In genomic region chr1:88258881-88259642, GRCm38 (mm10) we compare ENCODE assay signal across 8 mouse cellular contexts. TPM values are rescaled to one million over a fixed set of nuclear protein-coding genes. Genes with fewer than 3 reads are reported as not detected.
DNase-seq lines count a peak whose midpoint lies in the region; ATAC-seq and TF ChIP-seq lines count a peak whose summit lies in the region.
"Had no signal": no experiment of that assay in that cellular context is flagged by ENCODE, and none has a peak within 500 bp of the region (broad histone marks: within the 10 kb centered on the region; RNA-seq: fewer than 3 reads in every experiment).

No protein-coding gene starts in this region.

- TF ChIP-seq RAD21 in MEL (IDR thresholded peaks at IDR 0.05; ENCODE audit: low read depth, low read length) = no peak

- no peak for TF ChIP-seq EP300 in MEL (IDR thresholded peaks at IDR 0.05; ENCODE audit: low read depth in 1 of 2, low read length in 2 of 2)

- ATAC-seq in embryonic facial prominence, embryonic 15.5 days (ENCODE audit: insufficient number of reproducible peaks, low FRiP score, low TSS enrichment, low read depth) = no peak
- ATAC-seq in limb, embryonic 14.5 days (ENCODE audit: low FRiP score, low read depth) = no peak

- H3K9ac ChIP-seq in MEL (ENCODE audit: control insufficient read depth, low read depth, low read length, poor library complexity, severe bottlenecking) = no peak overlapping the region
- H3K9ac ChIP-seq in embryonic facial prominence, embryonic 15.5 days = no peak overlapping the region
- no peak overlapping the region for H3K9ac ChIP-seq in limb, embryonic 14.5 days (ENCODE audit: low read depth, low read length, severe bottlenecking)
- H3K9ac ChIP-seq: limb, embryonic 12.5 days had no signal

- no peak overlapping the region for H3K27ac ChIP-seq in kidney, adult 2 months (ENCODE audit: insufficient read depth, low read depth, low read length)
- no peak overlapping the region for H3K27ac ChIP-seq in MEL (ENCODE audit: control insufficient read depth, low read depth, low read length)
- H3K27ac ChIP-seq in embryonic facial prominence, embryonic 15.5 days (replicated peaks) = peak overlapping the region; percentile 4; the same call in 1 of the 2 replicates
- H3K27ac ChIP-seq in limb, embryonic 14.5 days (replicated peaks; ENCODE audit: low read depth, low read length) = no peak overlapping the region
- H3K27ac ChIP-seq: limb, embryonic 12.5 days had no signal

- no peaks in the 10 kb centered on the region for H3K27me3 ChIP-seq in kidney, adult 2 months (replicated peaks; ENCODE audit: control insufficient read depth, insufficient read depth, low read length)
- H3K27me3 ChIP-seq in MEL (ENCODE audit: control insufficient read depth in 1 of 2, insufficient read depth in 2 of 2, low read length in 2 of 2) = no peaks in the 10 kb centered on the region
- H3K27me3 ChIP-seq in embryonic facial prominence, embryonic 15.5 days = no peaks in the 10 kb centered on the region
- H3K27me3 ChIP-seq in limb, embryonic 14.5 days (ENCODE audit: control insufficient read depth, insufficient read depth, low read length) = no peaks in the 10 kb centered on the region
- H3K27me3 ChIP-seq: limb, embryonic 12.5 days had no signal

- H3K9me3 ChIP-seq in MEL (replicated peaks; ENCODE audit: insufficient read depth, low read length) = no peaks in the 10 kb centered on the region
- H3K9me3 ChIP-seq in embryonic facial prominence, embryonic 15.5 days (replicated peaks) = peaks cover 10% of the 10 kb centered on the region; the same call in 1 of the 2 replicates
- peaks cover 36% of the 10 kb centered on the region for H3K9me3 ChIP-seq in limb, embryonic 14.5 days (ENCODE audit: control insufficient read depth, low read length)

- TF ChIP-seq POLR2A in kidney, adult 2 months (IDR thresholded peaks at IDR 0.05; ENCODE audit: low read depth, low read length) = no peak
- TF ChIP-seq POLR2A in MEL (IDR thresholded peaks at IDR 0.05; ENCODE audit: control insufficient read depth in 1 of 2, insufficient read depth in 1 of 2, low read depth in 1 of 2, low read length in 2 of 2, poor library complexity in 1 of 2) = 0 out of 4 replicates have a peak, but pooled peaks of 1 of the 2 experiments have one; percentile 17
- TF ChIP-seq POLR2A in limb, embryonic 14.5 days (IDR thresholded peaks at IDR 0.05; ENCODE audit: borderline replicate concordance, extremely low read depth, insufficient read depth, insufficient read length) = no peak

- H3K4me1 ChIP-seq in kidney, adult 2 months (ENCODE audit: control insufficient read depth, insufficient read depth, low read length) = no peaks in the 10 kb centered on the region; the same call in 1 of the 2 replicates
- H3K4me1 ChIP-seq in MEL (ENCODE audit: control insufficient read depth in 1 of 2, insufficient read depth in 2 of 2, low read length in 2 of 2) = peaks cover 7 to 17% of the 10 kb centered on the region in 2 experiments
- H3K4me1 ChIP-seq in embryonic facial prominence, embryonic 15.5 days = peaks cover 9% of the 10 kb centered on the region
- H3K4me1 ChIP-seq in limb, embryonic 14.5 days (ENCODE audit: control insufficient read depth, insufficient read depth, low read length) = no peaks in the 10 kb centered on the region

- no peaks in the 10 kb centered on the region for H3K36me3 ChIP-seq in kidney, adult 2 months (ENCODE audit: control insufficient read depth, insufficient read depth, low read length)
- peaks cover 0 to 24% of the 10 kb centered on the region in 2 experiments; a peak in 2 of 4 replicates for H3K36me3 ChIP-seq in MEL (ENCODE audit: control insufficient read depth in 1 of 2, insufficient read depth in 2 of 2, low read length in 2 of 2)
- H3K36me3 ChIP-seq in embryonic facial prominence, embryonic 15.5 days = peaks cover 47% of the 10 kb centered on the region
- peaks cover 45% of the 10 kb centered on the region for H3K36me3 ChIP-seq in limb, embryonic 14.5 days (ENCODE audit: control insufficient read depth, insufficient read depth, low read length)

- peak; percentile 62 for DNase-seq in kidney, adult 2 months
- no peak for DNase-seq in kidney, adult 11 months
- DNase-seq in MEL (ENCODE audit: low read depth, low spot score) = peak; percentile 53
- DNase-seq in limb, embryonic 14.5 days (ENCODE audit: low spot score) = peak; percentile 57
- DNase-seq in urinary bladder, postnatal 25 days (ENCODE audit: low spot score) = peak; percentile 75
- no peak for DNase-seq in right cerebral cortex, postnatal 10 days (ENCODE audit: low spot score in 2 of 2)

- 54% methylated on average over 8 of the region's 8 CpGs for WGBS in kidney, adult 2 months
- WGBS in embryonic facial prominence, embryonic 15.5 days = 70% methylated on average over 8 of the region's 8 CpGs
- WGBS in limb, embryonic 14.5 days = 75% methylated on average over 8 of the region's 8 CpGs

- no peak for TF ChIP-seq CTCF in kidney, adult 2 months (conservative IDR thresholded peaks at IDR 0.05; ENCODE audit: insufficient read depth, insufficient read length, low read depth, low read length)
- no peak for TF ChIP-seq CTCF in MEL (IDR thresholded peaks at IDR 0.05 in 2 of 3, conservative IDR thresholded peaks at IDR 0.05 in 1 of 3; ENCODE audit: control insufficient read depth in 1 of 3, insufficient read depth in 1 of 3, low read depth in 2 of 3, low read length in 3 of 3, poor library complexity in 1 of 3, severe bottlenecking in 1 of 3)

- no peak overlapping the region for H3K4me3 ChIP-seq in kidney, adult 2 months (ENCODE audit: insufficient read depth, low read depth, low read length)
- H3K4me3 ChIP-seq in MEL (ENCODE audit: control insufficient read depth in 1 of 2, insufficient read depth in 1 of 2, low read depth in 2 of 2, low read length in 2 of 2) = no peak overlapping the region
- no peak overlapping the region for H3K4me3 ChIP-seq in embryonic facial prominence, embryonic 15.5 days (replicated peaks)
- no peak overlapping the region for H3K4me3 ChIP-seq in limb, embryonic 14.5 days (replicated peaks; ENCODE audit: low read length)
- H3K4me3 ChIP-seq: limb, embryonic 12.5 days had no signal

- H3K4me2 ChIP-seq in embryonic facial prominence, embryonic 15.5 days (replicated peaks) = no peak overlapping the region
- no peak overlapping the region for H3K4me2 ChIP-seq in limb, embryonic 14.5 days (replicated peaks; ENCODE audit: low read depth, low read length, severe bottlenecking)
- H3K4me2 ChIP-seq: limb, embryonic 12.5 days had no signal

- no peaks in the 10 kb centered on the region for H3K79me2 ChIP-seq in MEL (ENCODE audit: control insufficient read depth, insufficient read depth, low read length, poor library complexity)

TF ChIP-seq in MEL, 35 proteins besides CTCF, POLR2A, EP300 and RAD21 (continues in another document):
- no peak for TF ChIP-seq RCOR1 (IDR thresholded peaks at IDR 0.05; ENCODE audit: low read depth, low read length)
- no peak for TF ChIP-seq MEF2A (IDR thresholded peaks at IDR 0.05; ENCODE audit: extremely low read depth, insufficient replicate concordance, low read depth, low read length, poor library complexity, severe bottlenecking)
- no peak for TF ChIP-seq USF1 (IDR thresholded peaks at IDR 0.05; ENCODE audit: low read depth, low read length)
- peak; percentile 58; the same call in 1 of the 2 replicates for TF ChIP-seq ZMIZ1 (IDR thresholded peaks at IDR 0.05; ENCODE audit: low read depth, low read length)

RNA-seq across cellular contexts. Expression of gene Hjurp, which starts 18.4 kb away (rescaled TPM):
- 12.8 and 14.5 TPM in 2 replicates for polyA plus RNA-seq in kidney, adult 2 months (2012; rRNA removed)
- 58.6 and 59.4 TPM in 2 replicates for total RNA-seq in MEL (2012; rRNA removed)
- 100 to 1,000 TPM in 1 of 2 experiments, 10 to 100 TPM in 1; 76.3 to 103 TPM for polyA plus RNA-seq in MEL (2012; ENCODE audit: insufficient read depth in 1 of 2, insufficient read length in 2 of 2, low read depth in 1 of 2, low replicate concordance in 2 of 2, missing spikeins in 1 of 2)
- 153 and 161 TPM in 2 replicates for polyA plus RNA-seq in embryonic facial prominence, embryonic 15.5 days (2015; fragmentation: Nextera tagmentation; extraction: Ambion mirVana)
- 277 and 360 TPM in 2 replicates for polyA plus RNA-seq in limb, embryonic 14.5 days (2012; rRNA removed)
- polyA plus RNA-seq in limb, embryonic 14.5 days (2014; fragmentation: Nextera tagmentation; extraction: Ambion mirVana) = 139 and 150 TPM in 2 replicates

RNA-seq across cellular contexts. Expression of gene Trpm8, which starts 18.4 kb away (rescaled TPM):
- not detected in 2 replicates for polyA plus RNA-seq in kidney, adult 2 months (2012; rRNA removed)
- not detected in 2 replicates for total RNA-seq in MEL (2012; rRNA removed)
- not detected for polyA plus RNA-seq in MEL (2012; ENCODE audit: insufficient read depth in 1 of 2, insufficient read length in 2 of 2, low read depth in 1 of 2, low replicate concordance in 2 of 2, missing spikeins in 1 of 2)
- 0.05 TPM in 1 of 2 replicates, not detected in the other for polyA plus RNA-seq in embryonic facial prominence, embryonic 15.5 days (2015; fragmentation: Nextera tagmentation; extraction: Ambion mirVana)
- polyA plus RNA-seq in limb, embryonic 14.5 days (2012; rRNA removed) = not detected in 2 replicates
- not detected in 2 replicates for polyA plus RNA-seq in limb, embryonic 14.5 days (2014; fragmentation: Nextera tagmentation; extraction: Ambion mirVana)
- polyA plus RNA-seq: limb, embryonic 12.5 days had no signal

RNA-seq across cellular contexts. Expression of gene Mroh2a, which starts 32.3 kb away (rescaled TPM):
- polyA plus RNA-seq in kidney, adult 2 months (2012; rRNA removed) = 0.08 TPM in 2 replicates
- total RNA-seq in MEL (2012; rRNA removed) = 0.20 and 0.27 TPM in 2 replicates
- polyA plus RNA-seq in MEL (2012; ENCODE audit: insufficient read depth in 1 of 2, insufficient read length in 2 of 2, low read depth in 1 of 2, low replicate concordance in 2 of 2, missing spikeins in 1 of 2) = 1 to 10 TPM in 1 of 2 experiments, not detected in 1; 2.5 TPM
- 0.98 and 1.4 TPM in 2 replicates for polyA plus RNA-seq in embryonic facial prominence, embryonic 15.5 days (2015; fragmentation: Nextera tagmentation; extraction: Ambion mirVana)
- polyA plus RNA-seq in limb, embryonic 14.5 days (2012; rRNA removed) = 0.15 and 0.20 TPM in 2 replicates
- 1.7 and 2.2 TPM in 2 replicates for polyA plus RNA-seq in limb, embryonic 14.5 days (2014; fragmentation: Nextera tagmentation; extraction: Ambion mirVana)

RNA-seq across cellular contexts. Expression of gene Ugt1a1, which starts 47.3 kb away (rescaled TPM):
- polyA plus RNA-seq in kidney, adult 2 months (2012; rRNA removed) = 25.5 and 31.7 TPM in 2 replicates
- total RNA-seq in MEL (2012; rRNA removed) = not detected in 2 replicates
- not detected for polyA plus RNA-seq in MEL (2012; ENCODE audit: insufficient read depth in 1 of 2, insufficient read length in 2 of 2, low read depth in 1 of 2, low replicate concordance in 2 of 2, missing spikeins in 1 of 2)
- 2.0 and 2.2 TPM in 2 replicates for polyA plus RNA-seq in embryonic facial prominence, embryonic 15.5 days (2015; fragmentation: Nextera tagmentation; extraction: Ambion mirVana)
- 1.5 and 2.3 TPM in 2 replicates for polyA plus RNA-seq in limb, embryonic 14.5 days (2012; rRNA removed)
- polyA plus RNA-seq in limb, embryonic 14.5 days (2014; fragmentation: Nextera tagmentation; extraction: Ambion mirVana) = 4.3 and 5.8 TPM in 2 replicates
- polyA plus RNA-seq: limb, embryonic 12.5 days had no signal

RNA-seq across cellular contexts. Expression of gene Dnajb3, which starts 53.5 kb away (rescaled TPM):
- 1.6 and 1.9 TPM in 2 replicates for polyA plus RNA-seq in kidney, adult 2 months (2012; rRNA removed)
- total RNA-seq in MEL (2012; rRNA removed) = not detected in 2 replicates
- polyA plus RNA-seq in MEL (2012; ENCODE audit: insufficient read depth in 1 of 2, insufficient read length in 2 of 2, low read depth in 1 of 2, low replicate concordance in 2 of 2, missing spikeins in 1 of 2) = not detected
- polyA plus RNA-seq in embryonic facial prominence, embryonic 15.5 days (2015; fragmentation: Nextera tagmentation; extraction: Ambion mirVana) = 9.4 and 10.8 TPM in 2 replicates
- polyA plus RNA-seq in limb, embryonic 14.5 days (2012; rRNA removed) = 9.1 and 10.2 TPM in 2 replicates
- polyA plus RNA-seq in limb, embryonic 14.5 days (2014; fragmentation: Nextera tagmentation; extraction: Ambion mirVana) = 9.4 and 10.5 TPM in 2 replicates

Comparison
In these comparisons a context has a peak if more than half of its experiments do, and no peak if none do; other contexts are left out.
1. DNase-seq: peak in kidney, adult 2 months (single experiment), MEL (single experiment), limb, embryonic 14.5 days (single experiment) and urinary bladder, postnatal 25 days (single experiment); none in kidney, adult 11 months (single experiment) and right cerebral cortex, postnatal 10 days (0 of 2).